Mouse (Mus musculus) E14TG2a.4 (cell line): ENCODE results near the gene Pard6b.

ENCODE experiments used
- H3K27me3 ChIP-seq: 2 replicates; pipeline ENCODE4 v1.6.1; 2014; ENCODE audit warnings: low read length, control low read depth; ENCODE audit not compliant: insufficient read depth
- H3K36me3 ChIP-seq: 2 replicates; pipeline ENCODE4 v1.6.1; 2014; ENCODE audit warnings: low read length, control low read depth; ENCODE audit not compliant: insufficient read depth
- H3K4me1 ChIP-seq: replicated peaks from 2 replicates; pipeline ENCODE4 v1.6.1; 2014; ENCODE audit warnings: low read depth, low read length, control low read depth
- H3K4me3 ChIP-seq: replicated peaks from 2 replicates; pipeline ENCODE4 v1.5.1; 2014; ENCODE audit warnings: mild to moderate bottlenecking, low read length
- H3K9me3 ChIP-seq: 2 replicates; pipeline ENCODE4 v1.6.1; 2014; ENCODE audit warnings: low read length, control low read depth
- CTCF ChIP-seq: conservative IDR thresholded peaks from 2 replicates; pipeline ENCODE4 v1.5.1; 2014; ENCODE audit warnings: low read length
- NANOG ChIP-seq: IDR thresholded peaks from 2 replicates; pipeline ENCODE4 v1.6.1; 2014; ENCODE audit warnings: borderline replicate concordance, low read length, mixed read lengths
- POU5F1 ChIP-seq: IDR thresholded peaks from 2 replicates; pipeline ENCODE4 v1.6.1; 2014; ENCODE audit warnings: low read length, borderline replicate concordance

Pard6b gene

DNA sequence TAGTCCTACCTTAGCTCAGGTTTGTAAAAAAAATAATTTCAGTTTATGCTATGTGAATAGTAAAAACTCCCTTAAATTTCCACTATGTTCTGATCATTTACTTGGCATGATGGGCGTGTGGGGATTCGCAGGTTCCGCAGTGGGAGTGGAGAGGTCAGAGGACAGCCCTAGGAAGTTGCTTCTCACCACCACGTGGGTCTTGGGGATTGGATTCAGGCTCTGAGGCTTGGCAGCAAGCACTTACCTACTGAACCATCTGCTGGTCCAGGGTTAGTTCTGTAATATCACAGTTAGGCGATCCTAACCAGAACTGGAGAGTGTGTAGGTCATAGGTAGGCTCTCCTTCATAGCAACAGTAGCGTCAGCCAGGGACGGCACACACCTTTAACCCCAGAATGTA is 3.4 kb downstream of the Pard6b start:
- no peak overlapping the region for H3K4me3 ChIP-seq
- peaks cover 21% of the 10 kb centered on the region for H3K36me3 ChIP-seq
- TF ChIP-seq NANOG (no peak), POU5F1 (no peak), CTCF (no peak)
- peaks cover 32% of the 10 kb centered on the region for H3K4me1 ChIP-seq
- peaks cover 15% of the 10 kb centered on the region for H3K27me3 ChIP-seq
- no peaks in the 10 kb centered on the region for H3K9me3 ChIP-seq

DNA sequence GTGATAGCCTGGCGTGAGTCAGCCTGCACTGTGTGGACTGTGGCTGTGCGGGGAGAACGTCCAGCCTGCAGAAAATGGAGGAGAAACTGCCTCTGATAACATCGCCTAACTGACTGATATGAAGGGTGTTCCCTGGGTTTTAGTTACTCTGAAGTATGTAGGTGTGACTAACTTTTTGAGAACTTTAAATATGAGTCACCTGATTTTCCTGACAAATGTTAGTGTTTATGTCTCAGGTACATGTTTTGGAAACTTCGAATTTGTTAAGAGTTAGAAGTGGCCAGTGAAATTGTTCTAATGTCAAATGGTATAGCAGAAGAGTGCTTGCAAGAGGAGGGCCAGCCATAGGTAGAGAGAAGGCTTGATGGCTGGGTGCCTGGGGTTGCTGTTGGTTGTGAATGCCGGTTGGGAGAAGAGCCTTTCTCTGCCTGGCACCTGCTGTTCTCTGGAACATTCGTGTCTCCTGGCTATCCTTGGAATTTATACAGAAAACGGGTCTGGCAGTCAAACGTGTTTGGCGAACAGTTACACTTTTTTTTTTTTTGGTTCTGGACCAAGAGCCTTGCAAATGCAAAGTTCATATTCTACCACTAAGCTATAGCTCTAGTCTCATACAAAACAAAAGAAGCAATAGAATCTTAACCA is 4.9 kb downstream of the Pard6b start:
- Histone ChIP-seq H3K4me1 (peaks cover 23% of the 10 kb centered on the region), H3K4me3 (no peak overlapping the region), H3K36me3 (peaks cover 36% of the 10 kb centered on the region), H3K27me3 (peaks cover 15% of the 10 kb centered on the region), H3K9me3 (no peaks in the 10 kb centered on the region)
- TF ChIP-seq NANOG (no peak), POU5F1 (no peak), CTCF (no peak)

DNA sequence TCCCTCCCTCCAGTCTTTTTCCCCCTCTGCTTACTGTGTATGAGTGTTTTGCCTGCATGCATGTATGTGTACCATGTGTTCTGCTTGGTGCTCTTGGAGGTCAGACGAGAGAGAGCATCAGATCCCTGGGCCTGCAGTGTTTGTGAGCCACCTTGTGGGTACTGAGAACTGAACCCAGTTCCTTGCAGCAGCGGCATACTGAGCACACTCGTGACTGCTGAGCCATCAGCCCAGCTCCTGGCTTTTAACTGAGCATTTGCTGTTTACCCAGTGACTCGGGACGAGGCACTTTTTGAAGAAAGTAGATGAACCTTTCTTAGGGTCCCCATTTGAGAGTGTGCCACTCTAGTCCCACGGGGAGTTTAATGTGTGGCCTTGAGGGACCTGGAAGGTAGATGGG is 5.5 kb downstream of the Pard6b start:
- H3K9me3 ChIP-seq, result no peaks in the 10 kb centered on the region
- H3K4me1 ChIP-seq, result peaks cover 23% of the 10 kb centered on the region
- no peak overlapping the region for H3K4me3 ChIP-seq
- peaks cover 41% of the 10 kb centered on the region for H3K36me3 ChIP-seq
- TF ChIP-seq POU5F1, result no peak
- TF ChIP-seq CTCF, result no peak
- no peak for TF ChIP-seq NANOG
- H3K27me3 ChIP-seq, result peaks cover 15% of the 10 kb centered on the region

DNA sequence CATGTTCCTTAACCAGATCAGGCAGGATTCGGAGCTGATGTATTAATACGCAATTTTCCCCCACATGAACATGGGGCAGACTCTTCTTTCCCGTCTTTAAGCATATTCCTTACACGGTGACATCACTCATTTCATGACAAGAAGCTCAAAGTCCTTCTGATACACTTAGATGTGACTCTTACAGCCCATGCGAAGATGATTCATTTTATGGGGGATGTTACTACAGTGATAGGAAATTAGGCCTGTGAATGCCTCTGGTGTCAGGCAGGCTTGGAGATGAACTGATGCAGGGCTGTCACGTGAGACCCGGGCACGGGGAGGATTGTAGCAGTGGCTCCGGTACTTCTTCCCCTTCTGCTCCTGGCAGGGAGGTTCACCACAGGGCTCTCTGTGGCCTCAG is 6.0 kb downstream of the Pard6b start:
- Histone ChIP-seq H3K4me3 (no peak overlapping the region), H3K27me3 (peaks cover 11% of the 10 kb centered on the region), H3K36me3 (peaks cover 46% of the 10 kb centered on the region), H3K4me1 (peaks cover 23% of the 10 kb centered on the region), H3K9me3 (no peaks in the 10 kb centered on the region)
- TF ChIP-seq CTCF, result no peak
- no peak for TF ChIP-seq NANOG
- no peak for TF ChIP-seq POU5F1

DNA sequence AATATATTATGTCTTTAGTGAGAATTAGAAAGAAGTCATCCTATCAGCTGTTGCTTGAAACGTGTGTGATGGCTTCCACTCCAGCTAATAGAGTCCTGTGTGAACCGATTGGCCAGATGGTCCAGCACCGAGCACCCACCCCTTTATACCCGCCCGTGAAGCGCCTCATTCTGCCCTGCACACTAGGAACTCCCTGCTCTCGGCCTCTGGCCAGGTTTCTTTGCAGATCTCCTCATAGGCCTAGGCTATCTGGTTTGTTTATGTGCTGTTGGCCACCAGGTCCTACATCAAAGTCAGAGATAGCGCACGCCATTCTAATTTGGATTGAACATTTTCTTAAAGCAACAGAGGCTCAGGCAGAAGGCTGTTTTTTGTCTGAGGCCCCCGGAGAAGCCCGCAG is 10.8 kb downstream of the Pard6b start:
- Histone ChIP-seq H3K9me3 (no peaks in the 10 kb centered on the region), H3K36me3 (peaks cover 89% of the 10 kb centered on the region), H3K4me1 (peaks cover 34% of the 10 kb centered on the region), H3K27me3 (no peaks in the 10 kb centered on the region), H3K4me3 (no peak overlapping the region)
- TF ChIP-seq NANOG (no peak), CTCF (no peak), POU5F1 (no peak)

DNA sequence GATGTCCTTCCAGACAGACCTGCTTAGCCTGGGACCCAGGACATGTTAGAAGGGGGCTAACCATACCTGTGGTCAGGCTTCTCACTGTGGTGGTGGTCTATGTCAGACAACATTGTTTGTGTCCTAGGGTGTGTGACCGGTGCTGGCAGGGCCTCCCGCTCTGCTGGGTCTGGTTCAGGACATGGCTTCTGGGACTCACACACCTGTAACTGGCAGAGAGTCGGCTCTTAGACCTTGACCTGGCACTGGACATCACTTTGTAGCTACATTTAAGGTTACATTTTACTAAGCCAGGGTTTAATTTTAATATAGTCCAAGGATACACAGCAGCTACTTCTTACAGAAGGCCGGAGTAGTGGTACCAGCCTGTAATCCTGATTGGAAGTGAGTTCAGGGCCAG is 12.3 kb downstream of the Pard6b start:
- peaks cover 81% of the 10 kb centered on the region for H3K36me3 ChIP-seq
- no peaks in the 10 kb centered on the region for H3K9me3 ChIP-seq
- no peaks in the 10 kb centered on the region for H3K27me3 ChIP-seq
- no peak overlapping the region for H3K4me3 ChIP-seq
- peaks cover 40% of the 10 kb centered on the region for H3K4me1 ChIP-seq
- TF ChIP-seq POU5F1, result no peak
- TF ChIP-seq NANOG, result no peak

DNA sequence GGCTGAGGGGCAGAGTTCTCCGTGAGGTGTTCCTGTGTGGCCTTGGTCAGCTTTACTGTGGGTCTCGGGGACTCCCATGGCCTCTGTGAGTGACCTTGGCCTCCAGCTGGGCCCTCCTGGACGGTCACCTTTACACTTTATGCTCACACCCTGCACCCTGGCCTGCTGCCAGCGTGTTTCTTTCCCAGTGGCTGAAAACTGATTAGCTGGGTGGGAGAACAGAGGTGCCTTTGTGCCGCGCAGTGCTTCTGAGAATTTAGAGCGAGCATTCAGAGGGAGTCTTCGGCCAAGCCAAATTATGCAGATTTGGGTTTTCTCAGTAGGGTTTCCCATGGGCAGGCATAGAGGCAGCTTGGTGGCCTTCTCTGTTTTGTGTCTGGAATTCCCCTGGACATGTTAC is 14.3 kb downstream of the Pard6b start:
- Histone ChIP-seq H3K9me3 (no peaks in the 10 kb centered on the region), H3K4me1 (peaks cover 59% of the 10 kb centered on the region), H3K27me3 (no peaks in the 10 kb centered on the region), H3K36me3 (peaks cover 88% of the 10 kb centered on the region), H3K4me3 (no peak overlapping the region)
- TF ChIP-seq POU5F1, result no peak
- TF ChIP-seq NANOG, result no peak
- TF ChIP-seq CTCF, result no peak

DNA sequence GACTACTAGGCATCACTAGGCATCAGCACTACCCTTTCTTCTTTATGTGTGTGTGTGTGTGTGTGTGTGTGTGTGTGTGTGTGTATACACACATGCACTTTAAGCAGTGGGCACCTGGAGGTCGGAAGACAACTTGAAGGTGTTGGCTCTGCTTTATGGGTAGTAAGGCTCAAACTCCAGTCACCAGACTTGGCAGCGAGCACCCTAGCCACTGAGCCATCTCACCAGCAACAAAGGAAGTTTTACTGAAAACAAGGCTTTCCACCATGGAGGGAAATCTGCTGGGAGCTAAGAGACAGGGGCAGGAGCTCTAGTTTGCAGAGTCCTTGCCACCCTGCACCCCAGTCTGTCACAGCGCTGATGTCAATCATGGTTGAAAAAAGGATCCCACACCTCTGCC is 15.7 kb downstream of the Pard6b start:
- TF ChIP-seq POU5F1 (no peak), NANOG (no peak), CTCF (no peak)
- Histone ChIP-seq H3K4me1 (peaks cover 60% of the 10 kb centered on the region), H3K4me3 (no peak overlapping the region), H3K9me3 (no peaks in the 10 kb centered on the region), H3K36me3 (peaks cover 85% of the 10 kb centered on the region), H3K27me3 (no peaks in the 10 kb centered on the region)

DNA sequence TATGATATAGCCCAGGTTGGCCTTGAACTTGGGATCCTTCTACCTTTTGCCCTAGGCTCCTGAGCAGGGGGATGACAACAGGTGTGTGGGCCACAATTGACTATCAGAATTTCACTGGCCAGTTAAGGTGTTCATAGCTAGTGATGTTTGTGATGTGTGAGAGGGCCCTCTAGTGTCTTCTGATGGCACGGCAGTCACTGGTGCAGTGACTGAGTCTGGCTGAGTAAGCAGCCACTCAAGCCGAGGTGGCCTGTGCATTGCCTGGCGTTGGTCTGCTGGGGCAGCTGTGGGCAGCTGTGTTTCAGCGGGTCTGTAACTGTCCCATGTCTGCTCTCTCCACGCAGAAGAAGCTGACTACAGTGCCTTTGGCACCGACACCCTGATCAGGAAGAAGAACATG is 17.2 kb downstream of the Pard6b start:
- peak overlapping the region; percentile 69 for H3K4me3 ChIP-seq
- peaks cover 70% of the 10 kb centered on the region for H3K36me3 ChIP-seq
- no peaks in the 10 kb centered on the region for H3K27me3 ChIP-seq
- no peak for TF ChIP-seq NANOG
- TF ChIP-seq CTCF, result peak; percentile 67
- H3K9me3 ChIP-seq, result no peaks in the 10 kb centered on the region
- peaks cover 63% of the 10 kb centered on the region for H3K4me1 ChIP-seq
